Mouse (Mus musculus) lung, embryonic 14.5 days (tissue): ENCODE data around the gene Acoxl. TPM values are rescaled to one million over a fixed set of nuclear protein-coding genes. Genes with fewer than 3 reads are reported as not detected.
"Not testable (repeated sequence)": the region's sequence is repeated elsewhere in the genome, so short reads cannot be mapped to it uniquely, and the experiment has no call there.

Source experiments
- ATAC-seq: fragments of 200-750 bp; cut with Nextera tagmentation; 2 replicates; pipeline ENCODE4 v1.8.0; 2017; ENCODE audit warnings: mild to moderate bottlenecking, moderate TSS enrichment, moderate library complexity; ENCODE audit not compliant: insufficient read depth
- DNase-seq: peaks from one replicate; pipeline ENCODE4 v3.0.0-alpha.2; 2015
- H3K27ac ChIP-seq: fragments of 300-500 bp; sonication (generic); 2 replicates; pipeline ENCODE4 v1.5.1; 2014; ENCODE audit warnings: low read depth, mild to moderate bottlenecking, moderate library complexity
- H3K27me3 ChIP-seq: fragments of 300-500 bp; sonication (generic); 2 replicates; pipeline ENCODE4 v1.6.1; 2014; ENCODE audit warnings: low read length, control low read depth; ENCODE audit not compliant: insufficient read depth
- H3K36me3 ChIP-seq: fragments of 300-500 bp; sonication (generic); 2 replicates; pipeline ENCODE4 v1.6.1; 2014; ENCODE audit warnings: control low read depth; ENCODE audit not compliant: insufficient read depth
- H3K4me1 ChIP-seq: fragments of 300-500 bp; sonication (generic); 2 replicates; pipeline ENCODE4 v1.6.1; 2014; ENCODE audit warnings: antibody characterized with exemption, control low read depth; ENCODE audit not compliant: insufficient read depth
- H3K4me2 ChIP-seq: fragments of 300-500 bp; sonication (generic); 2 replicates; pipeline ENCODE4 v1.6.1; 2014; ENCODE audit warnings: mild to moderate bottlenecking
- H3K4me3 ChIP-seq: fragments of 300-500 bp; sonication (generic); 2 replicates; pipeline ENCODE4 v1.5.1; 2014; ENCODE audit warnings: low read depth, low read length
- H3K9ac ChIP-seq: fragments of 300-500 bp; sonication (generic); 2 replicates; pipeline ENCODE4 v1.6.1; 2014
- H3K9me3 ChIP-seq: fragments of 300-500 bp; sonication (generic); 2 replicates; pipeline ENCODE4 v1.6.1; 2016; ENCODE audit warnings: low read depth, low read length, control low read depth
- CTCF ChIP-seq: IDR thresholded peaks from 2 replicates; pipeline ENCODE4 v1.5.1; 2016; ENCODE audit warnings: antibody characterized with exemption, low read depth
- WGBS: fragments of 180-500 bp; shearing (Covaris S2); extraction: QIAGEN DNeasy Blood & Tissue Kit; methylation state at CpG from one replicate; pipeline ENCODE4 v1.1.7; 2014; 5-methylcytosine and 5-hydroxymethylcytosine counted together
- polyA plus RNA-seq: library from polyadenylated mRNA; unstranded; fragments of >200 nt; fragmentation: Nextera tagmentation; extraction: Ambion mirVana; gene quantifications from 2 replicates; pipeline ENCODE4 v1.2.1, GENCODE M21; 2014

Acoxl gene
- polyA plus RNA-seq, 1 experiment from 2014 or later: 0.30 TPM

DNA sequence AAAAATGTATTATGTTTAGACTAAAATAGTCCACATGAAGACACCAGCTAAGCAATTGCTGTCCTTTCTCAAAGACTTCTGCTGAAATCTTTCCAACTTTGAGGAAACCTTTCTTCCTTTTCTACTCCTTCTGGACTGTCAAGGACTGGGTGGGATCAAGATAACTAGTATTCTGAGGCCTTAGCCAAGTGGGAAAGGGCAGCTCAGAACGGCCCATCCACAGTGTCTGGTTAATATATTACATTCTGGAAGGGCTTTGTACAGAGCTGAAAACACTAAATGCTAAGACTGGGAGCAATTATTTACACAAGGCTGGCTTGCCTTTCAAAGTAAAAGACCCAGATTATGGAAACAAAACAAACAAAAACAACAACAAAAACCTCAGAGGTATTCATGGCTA is 256.6 kb downstream of the Acoxl start:
- no peak overlapping the region for H3K4me3 ChIP-seq
- WGBS: 27% methylated on average over 1 of the region's 1 CpGs
- no peaks in the 10 kb centered on the region for H3K27me3 ChIP-seq
- TF ChIP-seq CTCF: no peak
- H3K9me3 ChIP-seq: no peaks in the 10 kb centered on the region
- no peaks in the 10 kb centered on the region; the same call in 1 of the 2 replicates for H3K4me1 ChIP-seq
- H3K27ac ChIP-seq: no peak overlapping the region
- no peak overlapping the region for H3K9ac ChIP-seq
- no peak overlapping the region for H3K4me2 ChIP-seq
- ATAC-seq (no peak), DNase-seq (no peak)
- no peaks in the 10 kb centered on the region for H3K36me3 ChIP-seq

DNA sequence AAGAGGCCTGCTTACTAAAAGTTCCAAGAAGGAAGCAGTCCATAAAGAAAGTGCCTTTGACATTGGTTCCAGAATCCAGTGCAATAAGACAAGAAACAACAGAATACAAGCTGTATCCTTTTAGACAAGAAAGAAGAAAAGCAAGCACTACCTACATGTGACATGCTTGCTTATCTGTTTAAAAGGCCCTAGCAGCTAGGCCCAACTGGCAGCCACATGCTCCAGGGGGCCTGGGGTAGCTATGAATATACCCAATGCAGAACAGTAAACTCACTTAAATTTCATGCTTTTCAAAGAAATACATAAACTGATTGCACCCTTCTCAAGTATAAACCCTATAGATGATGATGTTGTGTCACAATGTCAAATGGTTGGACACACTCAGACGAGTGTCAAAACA is 257.4 kb downstream of the Acoxl start:
- no peak for DNase-seq
- no peak for TF ChIP-seq CTCF
- no peak overlapping the region for H3K9ac ChIP-seq
- WGBS: 75% methylated on average over 1 of the region's 1 CpGs
- no peak overlapping the region for H3K4me3 ChIP-seq
- H3K36me3 ChIP-seq: no peaks in the 10 kb centered on the region
- no peak for ATAC-seq
- no peaks in the 10 kb centered on the region for H3K27me3 ChIP-seq
- no peak overlapping the region for H3K4me2 ChIP-seq
- H3K9me3 ChIP-seq: no peaks in the 10 kb centered on the region
- H3K27ac ChIP-seq: no peak overlapping the region
- H3K4me1 ChIP-seq: no peaks in the 10 kb centered on the region; the same call in 1 of the 2 replicates

DNA sequence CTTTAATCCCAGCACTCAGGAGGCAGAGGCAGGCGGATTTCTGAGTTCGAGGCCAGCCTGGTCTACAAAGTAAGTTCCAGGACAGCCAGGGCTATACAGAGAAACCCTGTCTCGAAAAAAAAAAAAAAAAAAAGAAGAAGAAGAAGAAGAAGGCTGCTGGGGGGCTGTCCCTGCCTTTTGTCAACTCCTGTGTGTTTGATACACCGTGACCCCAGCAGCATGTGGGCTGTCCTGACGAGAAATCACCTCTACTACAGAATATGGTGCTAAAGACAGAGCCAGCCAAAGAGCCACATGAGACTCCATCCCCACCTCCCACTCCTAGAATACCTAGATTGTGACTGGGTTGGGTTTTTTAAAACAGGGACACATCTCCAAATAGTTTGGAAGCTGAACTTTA is 259.4 kb downstream of the Acoxl start:
- 80% methylated on average over 5 of the region's 5 CpGs for WGBS
- not testable (repeated sequence) for H3K4me1 ChIP-seq, ATAC-seq

DNA sequence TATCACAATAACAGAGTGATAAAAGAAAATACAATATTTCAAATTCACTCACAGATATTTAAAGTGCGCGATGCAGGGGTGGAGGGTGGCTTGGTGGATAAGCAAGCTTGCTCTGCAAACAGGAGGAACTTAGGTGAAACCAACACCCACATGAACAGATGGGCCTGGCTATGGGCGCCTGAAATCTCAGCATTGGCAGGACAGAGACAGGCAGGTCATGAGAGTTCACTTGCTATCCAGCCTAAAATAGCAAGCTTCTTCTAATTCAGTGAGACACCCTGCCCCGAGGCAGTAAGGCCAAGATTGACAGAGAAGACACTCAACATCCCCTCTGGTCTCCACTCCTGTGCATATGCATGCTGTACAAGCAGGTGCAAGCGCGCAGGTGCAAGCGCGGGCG is 263.4 kb downstream of the Acoxl start:
- no peak overlapping the region for H3K9ac ChIP-seq
- 87% methylated on average over 9 of the region's 9 CpGs for WGBS
- H3K27ac ChIP-seq: no peak overlapping the region
- no peaks in the 10 kb centered on the region for H3K36me3 ChIP-seq
- TF ChIP-seq CTCF: no peak
- H3K4me3 ChIP-seq: no peak overlapping the region
- DNase-seq (no peak), ATAC-seq (no peak)
- H3K4me2 ChIP-seq: no peak overlapping the region
- H3K4me1 ChIP-seq: no peaks in the 10 kb centered on the region
- H3K27me3 ChIP-seq: no peaks in the 10 kb centered on the region
- H3K9me3 ChIP-seq: no peaks in the 10 kb centered on the region

More for the DNA sequence above, 259.4 kb downstream of the Acoxl start:
- H3K9me3 ChIP-seq, H3K27ac ChIP-seq, H3K4me3 ChIP-seq, DNase-seq, H3K27me3 ChIP-seq, H3K4me2 ChIP-seq, H3K9ac ChIP-seq, H3K36me3 ChIP-seq: not testable (repeated sequence)

DNA sequence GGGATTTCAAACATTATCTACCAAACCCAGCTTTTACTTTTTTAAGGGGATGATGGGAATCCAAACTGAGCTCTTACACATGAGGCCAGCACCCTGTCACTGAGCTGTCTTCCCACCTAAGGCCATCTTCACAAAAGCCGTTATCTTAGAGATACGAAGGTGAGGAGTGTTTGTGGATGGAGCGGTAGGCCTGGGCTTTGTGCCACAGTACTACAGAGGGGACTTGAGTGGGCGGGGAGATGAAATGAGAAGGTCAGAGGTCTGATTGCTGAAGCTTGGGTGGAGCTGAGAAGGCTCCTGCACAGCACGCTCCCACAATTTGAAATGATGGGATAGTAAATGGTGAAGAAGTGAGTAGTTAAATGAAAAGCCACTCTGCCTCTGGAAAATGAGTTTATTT is 266.1 kb downstream of the Acoxl start:
- no peak for TF ChIP-seq CTCF
- 40% methylated on average over 5 of the region's 5 CpGs for WGBS

DNA sequence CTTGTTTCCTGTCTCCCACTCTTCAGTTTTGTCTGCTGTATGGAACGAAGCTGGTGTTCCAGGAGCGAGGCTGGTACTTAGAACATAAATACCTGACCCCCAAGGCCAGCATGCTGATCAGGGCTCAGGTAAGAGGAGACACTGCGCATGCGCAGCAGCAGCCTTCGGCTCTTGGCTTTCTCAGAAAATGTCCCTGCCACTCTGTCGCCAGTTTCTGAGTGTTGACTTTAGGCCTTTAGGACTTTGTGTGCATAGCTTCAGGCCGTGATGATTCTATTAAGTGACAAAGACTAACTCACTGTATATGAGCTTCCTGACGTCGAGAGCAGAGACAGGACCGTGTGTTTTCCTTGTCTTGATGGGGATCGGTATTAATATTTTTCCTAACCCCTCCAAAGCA is 267.0 kb downstream of the Acoxl start:
- H3K27ac ChIP-seq: no peak overlapping the region
- ATAC-seq (no peak), DNase-seq (peak; percentile 53)
- no peaks in the 10 kb centered on the region for H3K4me1 ChIP-seq
- H3K9me3 ChIP-seq: no peaks in the 10 kb centered on the region
- no peaks in the 10 kb centered on the region for H3K36me3 ChIP-seq
- no peak overlapping the region for H3K9ac ChIP-seq
- no peaks in the 10 kb centered on the region for H3K27me3 ChIP-seq
- TF ChIP-seq CTCF: no peak
- no peak overlapping the region for H3K4me3 ChIP-seq
- H3K4me2 ChIP-seq: peak overlapping the region; percentile 27; the same call in 1 of the 2 replicates
- WGBS: 59% methylated on average over 11 of the region's 11 CpGs

More for the DNA sequence above, 266.1 kb downstream of the Acoxl start:
- Histone ChIP-seq H3K9me3 (no peaks in the 10 kb centered on the region), H3K4me3 (no peak overlapping the region), H3K27me3 (no peaks in the 10 kb centered on the region), H3K36me3 (no peaks in the 10 kb centered on the region), H3K4me2 (no peak overlapping the region), H3K4me1 (no peaks in the 10 kb centered on the region), H3K27ac (no peak overlapping the region), H3K9ac (no peak overlapping the region)
- ATAC-seq (no peak), DNase-seq (no peak)

DNA sequence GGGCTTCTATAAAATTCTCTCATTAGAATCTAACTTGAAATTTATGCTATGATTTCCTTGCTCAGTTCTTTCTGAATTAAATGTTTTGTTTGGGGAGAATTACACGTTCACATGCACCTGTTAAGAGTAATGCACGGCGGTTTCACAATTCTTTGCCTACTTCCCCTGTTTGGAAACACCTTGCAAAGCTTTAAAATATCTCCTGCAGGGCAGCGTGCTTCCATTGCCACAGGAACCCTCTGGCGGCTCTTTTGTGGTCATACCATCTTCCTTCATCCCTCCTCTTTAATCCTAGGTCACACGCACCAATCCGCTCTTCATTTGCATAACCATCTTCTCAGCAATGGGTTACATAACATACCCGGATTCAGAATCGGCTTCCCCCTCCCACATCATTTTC is 272.9 kb downstream of the Acoxl start:
- no peak for ATAC-seq
- Histone ChIP-seq H3K36me3 (no peaks in the 10 kb centered on the region), H3K9me3 (no peaks in the 10 kb centered on the region), H3K4me1 (no peaks in the 10 kb centered on the region), H3K9ac (no peak overlapping the region), H3K4me2 (no peak overlapping the region), H3K27ac (no peak overlapping the region), H3K27me3 (no peaks in the 10 kb centered on the region), H3K4me3 (no peak overlapping the region)
- DNase-seq: no peak
- WGBS: 71% methylated on average over 9 of the region's 9 CpGs
- no peak for TF ChIP-seq CTCF

DNA sequence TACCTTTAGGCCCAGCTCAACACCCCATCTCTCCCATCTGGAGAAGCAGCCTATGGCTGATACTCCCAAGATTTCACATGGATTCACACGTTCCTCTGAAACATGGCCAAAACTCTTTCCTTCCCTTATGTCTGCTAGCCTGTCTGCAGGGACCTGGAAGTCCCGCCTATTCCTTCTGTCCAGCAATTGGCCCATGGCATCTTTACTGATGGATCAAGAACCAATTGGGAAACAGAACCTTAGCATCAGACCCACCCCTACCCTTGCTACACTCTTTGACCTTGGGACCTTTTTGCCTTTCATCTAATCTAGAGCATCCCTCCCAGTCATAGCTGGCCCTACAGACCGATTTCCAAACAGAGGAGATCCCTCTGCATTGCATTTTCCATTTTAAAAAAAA is 275.9 kb downstream of the Acoxl start:
- Histone ChIP-seq H3K4me3 (no peak overlapping the region), H3K9ac (no peak overlapping the region), H3K27ac (no peak overlapping the region), H3K4me2 (no peak overlapping the region), H3K9me3 (no peaks in the 10 kb centered on the region), H3K27me3 (no peaks in the 10 kb centered on the region), H3K36me3 (no peaks in the 10 kb centered on the region), H3K4me1 (no peaks in the 10 kb centered on the region)
- WGBS: 76% methylated on average over 3 of the region's 3 CpGs
- TF ChIP-seq CTCF: no peak
- DNase-seq (no peak), ATAC-seq (no peak)
